Mouse (Mus musculus) embryo, embryonic 9.5 days (tissue): ENCODE data around the gene Acat2.
A peak's percentile ranks its signal among the peaks of the same experiment; 100 is the strongest.
"Not testable (repeated sequence)": the region's sequence is repeated elsewhere in the genome, so short reads cannot be mapped to it uniquely, and the experiment has no call there.

ENCODE experiments used
- DNase-seq: peaks from one replicate; pipeline ENCODE4 v3.0.0-alpha.2; 2017; ENCODE audit errors: extremely low spot score

Acat2 gene

DNA sequence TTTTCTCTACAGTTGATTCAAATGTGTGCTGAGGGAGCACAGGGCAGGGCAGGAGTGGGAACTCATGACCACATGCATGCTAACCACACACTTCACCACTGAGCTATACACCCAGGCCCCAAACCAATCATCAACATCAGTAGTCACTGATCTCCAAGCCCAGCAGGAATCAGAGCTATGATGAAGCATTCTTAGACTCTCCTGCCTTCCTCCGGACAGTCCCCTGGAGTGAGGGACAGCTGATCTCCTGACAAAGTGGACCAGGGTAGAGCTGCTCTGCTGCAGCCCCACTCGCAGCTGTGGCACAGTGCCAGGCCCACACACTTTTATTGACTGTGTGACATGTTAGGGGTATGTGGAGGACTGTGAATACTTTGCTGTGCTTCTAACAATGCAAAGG, 1.2 kb downstream of the Acat2 start:
- DNase-seq: not testable (repeated sequence)

DNA sequence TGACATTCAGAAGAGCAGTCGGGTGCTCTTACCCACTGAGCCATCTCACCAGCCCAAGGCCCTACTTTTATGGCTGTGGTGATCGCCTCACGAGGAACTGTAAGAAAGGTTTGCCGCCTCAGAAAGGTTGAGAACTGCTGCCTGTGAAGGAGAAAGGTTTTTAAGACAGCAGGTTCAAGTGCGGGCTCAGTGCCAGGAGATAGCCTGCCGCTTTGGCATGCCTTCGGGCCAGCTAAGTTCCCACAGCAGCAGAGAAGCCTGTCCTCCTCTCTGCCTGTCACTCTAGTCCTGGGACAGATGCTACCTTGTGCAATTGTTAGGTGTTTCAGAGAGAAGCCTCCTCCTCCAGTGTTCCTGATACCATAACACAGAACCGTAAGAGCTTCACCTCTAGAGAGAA, 3.9 kb downstream of the Acat2 start:
- DNase-seq: no peak

DNA sequence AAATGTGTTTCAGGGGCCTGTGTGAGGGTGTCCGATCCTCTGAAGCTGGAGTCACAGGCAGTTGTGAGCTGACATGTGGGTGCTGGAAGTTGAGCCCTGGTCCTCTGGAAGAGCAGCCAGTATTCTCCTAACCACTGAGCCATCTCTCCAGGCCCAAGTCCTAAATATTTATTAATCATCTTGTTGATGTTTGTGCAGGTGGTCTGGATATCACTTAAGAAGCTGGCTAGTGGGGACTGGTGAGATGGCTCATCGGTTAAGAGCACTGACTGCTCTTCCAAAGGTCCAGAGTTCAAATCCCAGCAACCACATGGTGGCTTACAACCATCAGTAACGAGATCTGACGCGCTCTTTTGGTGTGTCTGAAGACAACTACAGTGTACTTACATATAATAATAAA, 10.9 kb downstream of the Acat2 start:
- no peak for DNase-seq

DNA sequence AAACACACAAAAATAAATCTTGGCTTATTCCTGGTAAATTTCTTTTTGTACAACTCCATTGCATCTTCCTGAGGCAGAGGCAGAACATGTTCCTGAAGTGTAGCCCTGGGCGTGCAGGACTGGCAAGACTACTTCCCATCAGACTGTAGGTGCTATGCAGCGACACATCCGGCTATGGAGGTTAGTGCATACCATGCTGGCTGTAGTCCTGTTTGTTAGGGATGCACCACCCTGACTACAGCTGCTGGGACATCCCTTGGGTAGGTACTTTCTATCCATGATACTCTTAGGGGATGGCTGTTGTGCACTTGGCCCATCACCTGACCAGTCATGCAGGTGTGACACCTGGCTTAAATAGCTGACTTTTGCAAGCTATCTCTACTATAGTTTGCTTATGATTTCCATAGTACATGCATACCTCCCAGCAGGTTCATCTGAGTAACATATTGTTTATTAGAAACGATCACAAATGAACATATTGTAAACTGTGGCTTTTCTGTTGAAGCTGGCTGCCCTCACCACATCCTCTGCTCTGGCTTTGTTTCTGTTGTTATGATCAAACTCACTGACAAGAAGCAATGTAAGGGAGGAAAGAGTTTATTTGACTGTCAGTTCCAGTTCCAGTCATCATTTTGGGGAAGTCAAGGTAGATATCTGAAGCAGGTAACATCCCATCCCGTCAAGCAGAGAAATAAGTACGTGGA, 17.9 kb downstream of the Acat2 start:
- DNase-seq: no peak

DNA sequence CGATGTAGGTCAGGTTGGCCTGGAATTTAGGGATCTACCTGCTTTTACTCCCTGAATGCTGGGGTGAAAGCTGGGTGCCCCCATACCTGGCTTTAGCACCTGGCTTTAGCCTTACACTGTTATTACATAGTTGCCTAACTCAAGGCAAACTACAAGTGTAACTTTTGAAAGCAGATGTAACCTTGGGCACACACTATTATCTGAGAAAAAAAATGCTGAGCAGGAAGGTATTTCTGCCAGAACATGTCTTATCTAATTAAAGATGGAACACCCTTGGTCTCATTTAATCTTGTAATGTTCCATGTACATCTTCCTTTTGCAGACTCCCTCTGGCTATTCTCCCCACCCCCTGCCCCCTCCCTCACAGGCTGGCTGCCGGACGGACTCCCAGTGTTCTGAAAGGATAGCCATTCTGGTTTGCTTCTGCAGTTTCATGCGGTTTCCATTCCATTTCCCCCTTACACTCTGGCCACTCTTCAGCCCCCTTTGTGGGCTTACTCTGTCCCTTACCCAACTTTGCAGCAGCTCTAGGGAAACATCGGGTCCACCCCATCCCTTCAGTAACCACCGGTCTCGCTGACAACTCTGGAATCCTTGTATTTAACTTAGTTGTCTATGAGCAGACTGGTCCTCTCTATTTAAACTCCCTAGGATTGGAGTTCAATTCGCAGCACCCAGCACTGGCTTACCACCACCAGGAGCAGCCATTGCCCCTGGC, 18.8 kb downstream of the Acat2 start:
- no peak for DNase-seq

DNA sequence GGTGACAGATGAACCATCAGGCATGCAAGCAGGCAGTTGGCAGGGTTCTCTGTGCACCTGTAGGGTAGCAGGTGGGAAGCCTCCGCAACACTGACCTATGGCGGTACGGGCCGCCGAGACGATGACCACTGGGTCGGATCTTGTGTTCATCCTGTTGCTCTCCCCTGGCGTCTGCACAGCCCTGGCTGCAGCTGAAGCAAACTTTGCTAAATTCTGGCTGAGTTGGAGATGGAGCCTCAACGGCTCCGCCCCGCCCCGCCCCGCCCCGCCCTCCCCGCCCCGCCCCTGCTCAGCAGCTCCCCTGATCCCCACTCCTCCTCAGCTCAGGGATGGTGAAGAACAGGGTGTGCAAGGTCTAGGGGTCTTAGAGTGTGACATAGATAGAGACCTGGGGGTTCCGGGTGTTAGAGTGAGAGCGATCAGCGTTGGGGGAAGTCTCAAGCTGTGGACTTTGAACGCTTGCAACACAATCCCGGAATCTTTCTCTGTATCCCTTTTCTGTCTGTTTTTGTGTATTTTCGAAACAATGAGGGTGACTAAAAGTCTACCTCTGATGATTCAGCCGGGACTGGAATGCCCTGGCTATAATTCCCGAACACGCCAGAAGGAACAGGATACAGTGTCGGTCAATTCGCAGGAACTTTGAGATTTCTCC, 20.3 kb downstream of the Acat2 start, which contains the start of gene Acat3:
TSS of gene Acat3 (minus strand) at position 450 of the 655 bp plus-strand sequence.
- peak; percentile 24 for DNase-seq

DNA sequence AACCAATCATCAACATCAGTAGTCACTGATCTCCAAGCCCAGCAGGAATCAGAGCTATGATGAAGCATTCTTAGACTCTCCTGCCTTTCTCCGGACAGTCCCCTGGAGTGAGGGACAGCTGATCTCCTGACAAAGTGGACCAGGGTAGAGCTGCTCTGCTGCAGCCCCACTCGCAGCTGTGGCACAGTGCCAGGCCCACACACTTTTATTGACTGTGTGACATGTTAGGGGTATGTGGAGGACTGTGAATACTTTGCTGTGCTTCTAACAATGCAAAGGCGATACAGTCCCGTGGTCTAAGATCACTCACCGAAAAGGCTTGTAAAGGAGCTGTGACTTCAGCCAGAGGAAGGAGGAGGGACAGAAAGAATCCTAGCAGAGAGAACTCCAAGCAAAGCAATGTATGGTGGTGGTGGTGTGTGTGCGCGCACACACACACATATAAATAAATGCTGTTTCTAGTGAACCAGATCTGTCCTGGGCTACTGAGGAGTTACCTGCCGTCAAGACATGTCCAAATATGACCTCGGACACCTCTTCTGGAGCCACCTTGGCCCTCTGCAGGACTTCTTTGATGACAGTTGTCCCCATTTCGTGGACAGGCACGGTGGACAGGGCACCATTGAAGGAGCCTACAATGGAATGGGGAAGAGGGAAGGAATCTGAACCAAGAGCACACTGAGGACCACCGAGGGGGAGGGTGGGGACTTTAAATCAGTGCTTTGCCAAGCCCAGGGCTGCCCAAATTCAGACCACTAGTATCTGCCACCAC, 21.0 kb downstream of the Acat2 start:
- DNase-seq: not testable (repeated sequence)

DNA sequence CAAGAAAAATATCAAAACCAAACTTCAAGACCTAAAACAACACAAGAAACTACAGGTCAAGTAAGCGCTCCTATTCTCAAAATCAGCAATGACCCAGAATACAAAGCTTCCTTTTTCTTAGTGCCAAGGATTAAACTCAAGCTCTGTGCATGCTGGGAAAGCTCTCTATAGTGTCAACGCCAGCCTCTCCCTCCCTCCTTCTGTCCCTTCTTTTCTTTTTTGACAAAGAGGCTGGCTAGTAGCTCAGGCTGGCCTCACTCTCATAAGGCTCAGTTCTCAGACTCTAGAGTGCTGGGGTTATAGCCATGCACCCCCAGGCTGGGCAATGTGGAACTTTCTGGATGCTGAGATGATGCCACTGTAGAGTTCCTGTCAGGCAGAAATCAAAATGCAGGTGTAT, 22.5 kb downstream of the Acat2 start:
- no peak for DNase-seq

DNA sequence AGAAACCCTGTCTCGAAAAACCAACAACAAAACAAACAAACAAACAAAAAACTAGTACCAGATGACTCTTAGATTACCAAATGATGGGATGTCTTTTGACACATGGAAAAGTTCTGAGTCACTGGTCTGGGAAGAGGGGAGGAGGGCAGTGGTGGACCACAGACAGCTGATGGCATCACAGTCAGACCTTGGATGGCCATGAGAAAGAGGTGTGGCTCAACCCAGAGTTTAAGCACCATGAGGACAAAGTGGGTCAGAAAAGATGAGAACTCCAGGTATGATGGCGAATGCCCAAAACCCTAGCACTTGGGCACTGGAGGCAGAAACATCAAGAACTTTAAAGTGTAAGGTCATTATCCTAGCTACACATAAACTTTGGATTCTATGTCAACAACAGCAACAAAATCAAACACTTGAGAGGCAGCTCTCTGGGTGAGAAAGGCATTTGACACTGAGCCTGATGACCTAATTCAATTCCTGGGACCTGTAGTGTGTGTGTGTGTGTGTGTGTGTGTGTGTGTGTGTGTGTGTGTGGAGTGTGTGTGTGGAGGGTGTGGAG, 23.1 kb downstream of the Acat2 start:
- no peak for DNase-seq

DNA sequence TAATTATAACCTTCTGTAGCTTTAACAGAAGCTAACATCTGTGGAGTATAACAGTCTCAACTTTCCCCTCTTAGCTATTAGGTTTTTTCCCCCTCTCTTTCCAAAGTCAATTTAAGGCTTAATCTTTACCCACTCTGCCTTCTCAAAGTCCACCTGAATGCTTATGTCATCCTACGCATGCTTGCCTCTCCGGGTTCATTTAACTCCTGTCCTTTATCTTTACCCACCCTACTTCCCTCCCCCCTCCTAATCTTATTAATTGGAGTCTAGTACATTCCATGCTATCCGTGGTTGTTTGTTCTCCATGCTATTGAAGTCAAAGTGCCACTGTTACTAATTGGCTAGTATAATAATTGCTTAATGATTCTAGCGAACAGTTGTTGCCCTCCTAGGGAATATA, 24.8 kb downstream of the Acat2 start:
- DNase-seq: no peak

DNA sequence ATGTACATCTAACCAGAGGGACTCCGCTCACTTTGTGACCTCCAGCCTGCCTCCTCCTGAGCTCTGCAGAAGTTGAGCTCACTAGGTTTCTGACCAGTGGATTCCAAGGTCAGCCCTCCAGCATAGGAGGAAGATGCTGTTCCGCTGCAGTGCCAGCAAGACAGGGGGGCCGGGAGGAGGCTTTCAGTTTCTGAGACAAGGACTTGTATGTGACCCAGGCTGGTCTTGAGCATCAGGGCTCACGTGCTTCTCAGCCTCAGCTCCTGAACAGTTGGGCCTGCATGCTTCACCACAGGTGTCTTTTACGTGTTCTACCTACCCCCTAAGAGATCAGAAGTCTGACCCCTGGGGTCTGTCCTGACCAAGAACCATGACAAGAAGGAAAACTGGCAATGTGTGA, 29.0 kb downstream of the Acat2 start:
- not testable (repeated sequence) for DNase-seq

DNA sequence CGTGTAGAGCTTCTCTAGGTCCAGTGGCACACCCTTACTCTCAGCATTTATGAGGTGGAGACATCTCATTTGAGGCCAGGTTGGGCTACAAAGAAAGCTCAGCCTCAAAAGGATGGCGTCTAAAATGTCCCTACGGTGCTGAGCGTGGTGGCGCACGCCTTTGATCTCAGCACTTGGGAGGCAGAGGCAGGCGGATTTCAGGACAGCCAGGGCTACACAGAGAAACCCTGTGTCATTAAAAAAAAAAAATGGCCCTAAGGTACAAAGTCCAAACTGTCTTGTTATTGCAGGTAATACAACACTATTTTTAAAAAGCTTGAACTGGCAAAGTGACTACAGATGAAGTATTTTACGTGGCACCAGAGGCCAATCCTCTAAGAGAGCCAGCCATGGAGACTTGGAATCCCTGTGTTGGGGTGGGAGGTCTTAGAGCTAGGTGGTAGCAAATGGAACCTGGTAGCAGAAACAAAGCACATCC, 34.8 kb downstream of the Acat2 start:
- DNase-seq: no peak

DNA sequence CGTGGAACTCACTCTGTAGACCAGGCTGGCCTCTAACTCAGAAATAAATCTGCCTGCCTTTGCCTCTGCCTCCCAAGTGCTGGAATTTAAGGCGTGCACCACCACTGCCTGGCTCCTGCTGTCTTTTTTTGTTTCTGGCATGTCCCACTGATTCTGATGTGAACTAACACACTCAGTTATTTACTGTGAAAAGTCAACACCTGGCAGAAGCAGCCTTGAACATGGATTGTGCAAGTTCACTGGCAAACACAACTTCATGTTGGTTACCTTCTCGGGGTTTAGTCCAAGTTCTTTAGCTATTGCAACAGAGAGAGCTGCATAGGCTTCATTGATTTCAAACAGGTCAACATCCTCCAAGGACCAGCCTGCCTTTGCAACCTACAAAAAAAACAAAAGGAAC, 35.5 kb downstream of the Acat2 start:
- no peak for DNase-seq

DNA sequence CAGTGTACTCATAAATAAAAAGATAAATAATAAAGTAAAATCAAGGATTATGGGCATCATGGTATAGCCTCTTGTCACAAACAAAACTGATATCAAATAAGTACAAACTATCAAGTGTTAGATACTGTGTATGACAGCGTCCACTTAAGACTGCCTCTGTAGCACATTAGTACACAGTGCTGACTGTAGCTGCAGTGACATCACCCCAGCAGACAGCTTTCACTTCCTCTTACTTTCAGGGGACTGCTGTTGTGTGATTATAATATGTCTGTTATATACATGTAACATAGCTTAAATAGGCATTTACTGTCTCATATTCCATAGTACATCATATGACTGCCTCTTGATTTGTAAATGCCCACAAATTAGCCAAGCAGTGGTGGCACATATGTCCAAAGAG, 39.5 kb downstream of the Acat2 start:
- DNase-seq: no peak

DNA sequence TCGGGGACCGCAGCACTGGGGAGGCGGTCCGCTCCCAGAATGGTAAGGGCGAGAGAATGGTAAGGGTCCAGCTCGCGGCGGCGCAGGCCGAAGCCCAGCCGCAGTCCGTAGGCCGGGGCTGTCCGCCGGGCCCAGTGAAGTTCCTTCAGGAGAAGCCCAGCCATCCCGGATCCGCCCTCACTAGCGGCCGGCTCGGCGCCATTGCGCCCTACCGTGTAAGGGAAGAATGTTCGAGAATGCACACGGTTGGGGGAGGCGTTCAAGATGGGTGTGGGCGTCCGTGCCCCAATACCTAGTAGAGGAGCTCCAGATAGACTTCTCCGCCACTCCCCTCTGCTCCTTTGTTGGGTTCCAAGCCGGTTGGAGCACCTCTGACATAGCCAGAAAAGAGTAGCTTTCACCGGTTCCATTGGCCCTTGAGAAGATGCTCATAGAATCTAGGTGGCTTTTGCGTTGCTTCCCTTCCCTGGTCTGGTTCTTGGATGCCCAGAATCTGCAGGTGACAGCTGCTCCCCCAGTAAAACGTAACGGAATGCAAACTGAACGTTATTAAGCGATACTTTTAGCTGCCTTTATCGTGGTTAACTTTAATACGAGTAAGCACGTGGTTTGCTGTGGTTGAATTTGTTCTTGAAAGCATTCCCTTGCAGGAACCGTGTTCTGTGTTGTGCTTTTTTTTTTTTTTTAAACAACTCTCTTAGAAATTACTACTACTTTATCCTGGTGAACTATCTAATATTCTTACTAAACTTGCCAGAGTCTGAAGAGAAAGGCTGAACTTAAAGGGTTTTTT, 43.8 kb downstream of the Acat2 start:
- no peak for DNase-seq

DNA sequence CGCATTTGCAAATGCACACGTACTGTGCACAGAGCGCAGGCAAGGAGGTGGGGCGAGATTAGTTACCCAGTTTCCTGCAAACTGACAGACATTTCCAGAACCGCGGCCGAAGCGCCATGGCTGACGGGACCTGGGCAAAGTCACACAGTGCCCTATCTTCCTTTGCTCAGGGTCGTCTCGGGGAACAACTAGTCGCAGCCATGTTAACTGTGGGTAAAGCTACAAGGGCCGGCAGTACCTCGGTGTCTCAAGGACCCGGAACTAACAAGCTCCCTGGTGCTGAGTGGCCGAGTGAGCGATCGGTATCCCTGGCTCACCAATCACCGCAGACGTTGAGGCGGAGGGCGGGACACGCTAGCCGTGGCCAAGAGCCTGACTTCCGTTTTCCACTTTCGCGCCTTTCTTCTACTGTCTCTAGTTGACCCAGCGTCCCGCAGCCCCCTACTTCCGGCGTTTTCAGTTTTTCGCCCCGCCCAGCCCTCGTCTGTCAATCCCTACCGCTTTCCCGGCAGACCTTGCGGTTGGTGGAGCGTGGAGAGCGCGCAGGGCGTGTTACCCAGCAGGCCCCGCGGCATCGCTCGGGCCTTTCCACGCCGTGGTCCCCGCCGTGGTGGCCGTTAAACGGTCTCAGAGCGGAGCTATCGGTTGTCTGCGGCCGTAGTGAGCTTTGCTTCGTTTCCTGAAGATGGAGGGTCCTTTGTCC, 44.5 kb downstream of the Acat2 start, which contains the start of gene Mrpl18:
TSS of gene Mrpl18 (minus strand) at position 465 of the 703 bp plus-strand sequence.
- peak; percentile 99 for DNase-seq

DNA sequence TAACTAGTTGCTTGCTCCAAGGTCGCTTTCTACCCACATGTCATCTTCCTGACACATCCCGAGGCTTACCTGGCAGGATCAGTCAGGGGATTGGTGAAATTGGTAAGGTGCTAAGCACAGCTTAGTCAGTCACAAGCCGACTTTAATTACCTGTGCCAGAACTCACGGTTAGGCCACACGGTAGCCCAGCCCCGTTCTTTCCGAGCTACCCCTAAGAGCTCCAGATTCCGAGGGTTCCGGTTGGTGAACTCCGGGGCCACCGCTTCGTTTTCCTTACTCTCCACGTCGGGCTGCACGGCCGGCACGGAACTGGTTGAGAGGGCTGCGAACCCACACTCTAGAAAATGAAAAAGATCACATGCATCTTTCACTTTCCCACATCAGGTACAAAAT, 45.1 kb downstream of the Acat2 start, which contains the start of gene Tcp1:
TSS of gene Tcp1 (plus strand) at position 214 of the 393 bp plus-strand sequence.
- no peak for DNase-seq

DNA sequence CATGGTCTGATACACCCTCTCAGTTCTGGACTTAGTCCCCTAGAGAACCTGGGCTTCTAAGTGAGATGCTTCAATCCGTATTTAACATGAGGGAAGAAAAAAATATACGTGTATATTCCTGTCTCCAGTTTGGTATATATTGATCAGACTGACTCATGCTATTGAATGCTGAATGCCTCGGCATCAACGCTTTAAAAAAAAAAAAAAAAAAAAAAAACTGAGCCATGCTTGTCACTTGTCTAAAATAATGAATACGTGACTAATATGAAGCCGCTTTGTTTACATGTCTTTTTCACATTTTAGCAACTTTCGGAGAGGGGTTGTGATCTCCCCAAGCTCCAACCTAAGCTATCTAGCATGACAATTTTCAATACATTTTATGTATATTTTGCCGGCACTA, 50.2 kb downstream of the Acat2 start:
- no peak for DNase-seq

DNA sequence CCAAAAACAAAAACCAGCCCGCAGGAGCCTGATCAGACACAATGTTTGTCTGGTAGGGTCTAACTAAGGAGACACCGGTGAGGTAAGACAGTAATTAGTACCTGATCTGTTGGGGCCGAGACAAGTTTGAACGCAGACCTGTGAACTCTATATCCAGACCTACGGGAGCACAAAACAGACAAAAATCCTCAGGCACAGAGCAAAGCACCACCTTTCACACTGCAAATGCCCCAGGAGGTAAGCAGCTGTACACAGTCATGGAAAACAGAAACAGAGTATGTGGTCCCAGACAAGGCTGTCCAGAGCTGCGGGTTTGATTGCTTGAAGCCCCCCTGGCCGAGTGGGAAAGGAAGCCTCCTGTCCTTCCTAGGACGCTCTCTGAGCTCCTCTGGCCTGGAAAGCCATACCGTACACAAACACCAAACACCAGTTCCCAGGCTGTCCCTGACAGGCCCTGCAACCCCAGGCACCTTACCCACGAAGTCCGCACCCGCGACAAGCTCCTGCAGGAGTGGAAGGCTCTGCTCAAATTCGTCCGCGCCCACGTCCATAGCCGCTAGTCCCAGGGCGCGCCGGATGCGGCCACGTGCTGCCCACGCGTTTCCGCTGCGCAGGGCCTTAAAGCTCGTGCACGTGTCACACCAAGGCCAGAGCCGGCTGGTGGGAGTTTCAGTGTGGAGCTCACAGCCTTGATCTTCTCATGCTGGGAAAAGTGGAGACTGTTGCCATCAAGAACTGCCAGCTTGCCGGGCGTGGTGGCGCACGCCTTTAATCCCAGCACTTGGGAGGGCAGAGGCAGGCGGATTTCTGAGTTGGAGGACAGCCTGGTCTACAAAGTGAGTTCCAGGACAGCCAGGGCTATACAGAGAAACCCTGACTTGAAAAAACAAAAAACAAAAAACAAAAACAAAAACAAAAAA, 50.9 kb downstream of the Acat2 start, which contains the start of gene Pnldc1:
TSS of gene Pnldc1 (minus strand) at position 870 of the 920 bp plus-strand sequence.
- no peak for DNase-seq
